Mouse (Mus musculus) bone marrow, adult 2 months (tissue): ENCODE results near the gene Ubxn6. TPM values are rescaled to one million over a fixed set of nuclear protein-coding genes. Genes with fewer than 3 reads are reported as not detected.
A peak's percentile ranks its signal among the peaks of the same experiment; 100 is the strongest.

ENCODE experiments used
- H3K27ac ChIP-seq: fragments of 200-500 bp; 2 replicates; pipeline ENCODE4 v1.5.1; 2012; ENCODE audit warnings: low read depth, mild to moderate bottlenecking, control low read depth, inconsistent platforms, low read length; ENCODE audit not compliant: control insufficient read depth, poor library complexity, insufficient read depth
- H3K4me1 ChIP-seq: fragments of 200-500 bp; 2 replicates; pipeline ENCODE4 v1.6.1; 2011; ENCODE audit warnings: low read length; ENCODE audit not compliant: control insufficient read depth, insufficient read depth
- H3K4me3 ChIP-seq: fragments of 200-500 bp; replicated peaks from 2 replicates; pipeline ENCODE3; 2011; ENCODE audit warnings: mild to moderate bottlenecking, low read depth, low read length, control low read depth; ENCODE audit not compliant: control insufficient read depth
- CTCF ChIP-seq: fragments of 200-500 bp; IDR thresholded peaks from 2 replicates; pipeline ENCODE4 v1.5.1; 2011; ENCODE audit warnings: low read length, control low read depth; ENCODE audit not compliant: control insufficient read depth, insufficient read depth
- POLR2A ChIP-seq: fragments of 200-500 bp; IDR thresholded peaks from 2 replicates; pipeline ENCODE4 v1.6.1; 2011; ENCODE audit warnings: low read depth, mild to moderate bottlenecking, control low read depth, low read length, borderline replicate concordance; ENCODE audit not compliant: control insufficient read depth
- whole genome bisulfite sequencing: fragments of 180-500 bp; shearing (Covaris S2); methylation state at CpG from one replicate; pipeline ENCODE4 v1.1.7; 2018; 5-methylcytosine and 5-hydroxymethylcytosine counted together
- polyA plus RNA-seq: library from polyadenylated mRNA; stranded (reverse); fragments of >200 nt; gene quantifications from 2 replicates; pipeline ENCODE4 v1.2.4, GENCODE M21; 2011; ENCODE audit warnings: low replicate concordance; ENCODE audit not compliant: missing spikeins, insufficient read depth, insufficient read length

Gene Ubxn6
- polyA plus RNA-seq, 1 experiment: 41.7 TPM

DNA sequence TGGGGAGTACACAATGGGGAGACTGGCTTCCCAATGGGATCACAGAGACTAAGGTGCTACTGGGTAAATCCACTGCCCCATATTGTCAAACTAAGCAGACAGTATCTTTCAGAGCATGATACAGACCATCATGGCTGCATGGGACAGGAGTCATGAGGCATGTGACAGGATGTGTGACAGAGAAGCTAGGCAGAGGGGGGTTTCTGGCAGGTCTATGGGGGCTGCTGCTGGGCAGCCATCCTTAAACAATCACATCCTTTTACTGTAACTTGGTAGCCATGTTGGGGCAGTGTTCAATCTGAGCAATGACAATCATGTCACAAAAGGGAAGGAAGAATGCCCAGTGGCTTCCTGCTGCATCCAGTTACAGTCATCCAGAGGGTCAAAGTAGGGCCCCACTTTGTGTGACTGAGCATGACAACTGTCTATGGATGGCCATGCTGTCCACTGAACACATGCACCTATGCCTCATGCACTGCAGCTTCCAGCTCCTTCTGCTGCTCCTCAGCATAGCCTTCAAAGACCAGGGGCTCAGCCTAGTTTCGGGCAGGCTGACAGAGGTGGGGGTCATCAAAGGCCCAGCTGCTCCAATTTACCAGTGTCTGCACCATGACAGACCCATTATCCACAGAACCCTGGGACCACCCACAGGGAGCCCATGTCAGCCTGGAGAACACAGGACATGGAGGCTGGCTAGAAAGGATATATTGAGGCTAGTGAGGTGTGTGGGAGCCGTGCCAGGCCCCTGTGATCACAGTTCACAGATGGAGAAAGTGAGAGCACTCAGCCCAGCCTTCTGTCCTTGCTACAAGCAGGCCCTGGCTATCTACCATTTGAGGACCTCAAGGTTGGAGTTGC is 52.5 kb downstream of the Ubxn6 start:
- WGBS: 83% methylated on average over 2 of the region's 2 CpGs
- Histone ChIP-seq H3K27ac (no peak overlapping the region), H3K4me1 (peaks cover 20% of the 10 kb centered on the region), H3K4me3 (no peak overlapping the region)
- no peak for TF ChIP-seq CTCF
- TF ChIP-seq POLR2A: no peak

DNA sequence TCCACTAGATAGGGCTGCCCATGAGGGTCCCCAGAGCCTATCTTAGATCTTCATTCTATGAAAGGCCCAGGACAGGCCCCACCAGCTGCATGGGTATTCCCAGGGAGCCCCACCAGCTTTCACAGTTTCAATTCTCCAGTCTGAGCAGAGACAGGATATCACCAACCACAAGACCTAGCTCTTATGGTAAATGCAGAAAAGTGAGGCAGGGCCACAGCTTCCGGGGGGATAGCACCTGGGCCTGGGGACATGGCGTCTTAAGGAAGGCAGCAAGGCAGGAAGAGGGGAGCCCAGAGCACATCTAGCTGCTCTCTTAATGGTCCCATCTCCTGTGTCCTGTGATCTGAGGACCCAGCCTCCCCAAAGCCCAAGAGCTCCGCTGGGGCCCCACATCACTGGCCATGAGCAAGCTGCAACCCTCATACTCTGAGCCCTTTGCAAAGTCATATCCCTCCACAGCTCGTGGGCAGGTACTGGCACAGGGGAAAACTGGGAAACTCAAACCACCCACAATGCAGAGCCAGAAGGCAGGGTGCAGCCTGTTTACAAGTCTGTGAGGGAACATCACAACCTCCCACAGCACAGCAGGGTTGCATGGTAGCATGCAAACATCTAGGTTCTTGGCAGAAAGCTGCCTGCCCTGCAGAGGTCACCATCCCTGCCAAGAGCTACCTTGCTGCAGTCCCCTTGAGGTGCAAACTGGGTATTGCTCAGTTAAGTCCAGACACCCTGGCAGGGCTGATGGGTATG is 53.5 kb downstream of the Ubxn6 start:
- peaks cover 20% of the 10 kb centered on the region for H3K4me1 ChIP-seq
- H3K27ac ChIP-seq: peak overlapping the region; percentile 17; the same call in 1 of the 2 replicates
- WGBS: 30% methylated on average over 4 of the region's 4 CpGs
- TF ChIP-seq CTCF (no peak), POLR2A (no peak)
- no peak overlapping the region for H3K4me3 ChIP-seq

DNA sequence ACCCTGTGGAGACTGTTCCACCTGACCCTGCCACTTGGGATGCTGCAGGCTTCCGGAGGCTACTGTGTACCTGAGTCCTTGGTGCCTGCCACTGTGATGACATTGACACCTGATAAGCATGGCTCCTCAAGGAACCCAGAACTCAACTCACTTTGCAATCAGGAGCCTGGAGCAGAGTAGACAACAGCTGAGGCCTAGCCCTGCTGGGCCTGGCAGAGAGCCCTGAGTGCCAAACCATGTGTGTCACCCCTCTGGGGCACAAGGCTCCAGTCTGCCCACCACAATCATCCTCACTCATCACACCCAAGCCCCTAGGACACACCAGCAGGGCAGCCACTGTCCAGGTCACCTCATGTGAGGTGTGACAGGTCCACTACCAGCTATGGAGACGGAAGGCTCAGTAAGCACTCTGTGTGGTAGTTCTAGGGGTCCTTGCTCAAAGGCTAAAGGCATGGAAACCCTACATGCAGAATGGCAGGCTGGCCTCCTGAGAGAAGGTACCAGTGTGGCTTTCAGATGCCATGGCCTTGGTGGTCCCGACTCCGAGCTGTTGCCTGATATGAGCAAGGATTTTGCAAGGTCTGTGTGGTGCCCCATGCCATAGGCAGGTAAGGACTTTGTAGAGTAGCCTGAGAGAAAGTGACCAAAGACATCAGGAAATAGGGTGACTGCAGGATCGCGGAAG is 54.3 kb downstream of the Ubxn6 start:
- 75% methylated on average over 6 of the region's 6 CpGs for WGBS
- Histone ChIP-seq H3K4me3 (no peak overlapping the region), H3K27ac (no peak overlapping the region), H3K4me1 (peaks cover 19% of the 10 kb centered on the region)
- no peak for TF ChIP-seq CTCF
- no peak for TF ChIP-seq POLR2A

DNA sequence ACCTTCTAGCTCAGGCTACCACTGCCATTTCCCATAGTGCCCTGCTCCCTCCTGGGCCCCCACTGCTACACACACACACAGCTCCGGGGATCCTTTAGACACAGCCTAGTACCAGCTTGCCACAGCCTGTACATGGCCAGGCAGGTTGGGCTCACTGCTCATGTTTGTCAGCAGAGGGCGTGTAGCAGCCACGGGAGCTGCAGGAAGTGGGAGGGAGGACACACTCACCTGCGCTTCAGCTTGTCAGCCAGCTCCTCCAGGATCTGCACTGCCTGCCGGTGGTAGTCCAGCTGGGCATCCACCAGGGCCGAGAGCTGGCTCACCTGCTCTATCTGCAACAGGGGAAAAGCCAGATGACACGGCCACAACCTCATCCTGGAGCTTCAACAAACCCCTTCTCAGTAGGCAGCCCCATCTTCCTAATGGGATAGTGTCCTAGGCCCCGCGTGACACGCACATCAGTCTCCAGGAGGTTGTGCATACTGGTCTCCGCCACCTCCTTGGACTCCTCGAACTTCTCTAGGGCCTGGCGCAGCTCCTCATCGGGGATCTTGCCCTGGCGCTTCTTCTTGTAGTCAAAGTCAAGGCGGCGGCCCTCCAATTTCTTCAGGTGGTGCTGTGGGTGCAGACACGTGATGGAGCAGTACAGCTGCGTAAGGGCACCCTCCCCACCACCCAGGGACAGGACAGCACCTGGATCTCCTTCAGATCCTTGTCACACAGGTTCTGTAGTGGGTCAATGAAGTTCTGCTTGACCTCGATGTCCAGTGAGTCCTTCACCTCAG is 56.3 kb downstream of the Ubxn6 start:
- TF ChIP-seq POLR2A: no peak
- TF ChIP-seq CTCF: peak; percentile 76
- H3K4me1 ChIP-seq: peaks cover 13% of the 10 kb centered on the region
- no peak overlapping the region for H3K4me3 ChIP-seq
- H3K27ac ChIP-seq: no peak overlapping the region
- WGBS: 72% methylated on average over 20 of the region's 20 CpGs

DNA sequence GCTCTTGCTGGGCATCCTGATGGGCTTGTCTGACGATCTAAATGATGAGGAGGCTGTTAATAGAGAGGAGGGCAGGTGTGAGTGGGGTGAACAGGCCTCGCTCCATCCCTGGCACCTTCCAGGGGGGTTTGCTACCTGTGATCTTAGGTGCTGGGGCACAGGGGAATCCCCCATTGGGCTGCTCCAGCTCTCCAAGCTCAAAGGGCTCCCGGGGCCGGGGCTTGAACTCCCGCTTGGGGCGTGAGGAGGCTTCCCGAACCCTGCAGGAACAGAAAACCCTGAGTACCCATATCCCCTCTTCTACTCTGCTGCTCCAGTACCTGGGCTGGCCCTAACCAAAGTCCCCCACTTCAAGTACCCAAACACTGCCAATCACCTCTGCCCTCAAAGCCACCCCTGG is 57.0 kb downstream of the Ubxn6 start:
- WGBS: 92% methylated on average over 7 of the region's 7 CpGs
- H3K4me3 ChIP-seq: no peak overlapping the region
- peaks cover 9% of the 10 kb centered on the region for H3K4me1 ChIP-seq
- H3K27ac ChIP-seq: no peak overlapping the region
- TF ChIP-seq CTCF (no peak), POLR2A (no peak)

Other genes starting within 250 kb of the Ubxn6 start
- not detected in 2 replicates for gene Zfp119a, start 196.1 kb downstream of the Ubxn6 start, polyA plus RNA-seq
- gene Zfp959, start 182.9 kb downstream of the Ubxn6 start, polyA plus RNA-seq: 4.0 and 8.3 TPM in 2 replicates
- 1.4 TPM in 1 of 2 replicates, not detected in the other for gene Zfp119b, start 125.5 kb downstream of the Ubxn6 start, polyA plus RNA-seq
- gene Ebi3, start 122.4 kb downstream of the Ubxn6 start, polyA plus RNA-seq: 8.5 and 34.4 TPM in 2 replicates
- 9.3 and 12.3 TPM in 2 replicates for gene Yju2, start 115.9 kb downstream of the Ubxn6 start, polyA plus RNA-seq
- 1.6 TPM in 1 of 2 replicates, not detected in the other for gene Shd, start 104.6 kb downstream of the Ubxn6 start, polyA plus RNA-seq
- gene Fsd1, start 88.5 kb downstream of the Ubxn6 start, polyA plus RNA-seq: not detected in 2 replicates
- 3.9 and 10.6 TPM in 2 replicates for gene Stap2, start 69.4 kb downstream of the Ubxn6 start, polyA plus RNA-seq
- 13.1 and 47.7 TPM in 2 replicates for gene Mpnd, start 69.3 kb downstream of the Ubxn6 start, polyA plus RNA-seq
- 39.9 and 55.5 TPM in 2 replicates for gene Sh3gl1, start 38.4 kb downstream of the Ubxn6 start, polyA plus RNA-seq
- gene Chaf1a, start 34.6 kb downstream of the Ubxn6 start, polyA plus RNA-seq: 55.8 and 73.6 TPM in 2 replicates
- gene Hdgfl2, start 4.6 kb upstream of the Ubxn6 start, polyA plus RNA-seq: 62.0 and 145 TPM in 2 replicates
- gene Plin4, start 34.8 kb upstream of the Ubxn6 start, polyA plus RNA-seq: 0.52 and 3.4 TPM in 2 replicates
- gene Plin5, start 42.6 kb upstream of the Ubxn6 start, polyA plus RNA-seq: not detected in 2 replicates
- 22.7 and 50.0 TPM in 2 replicates for gene Lrg1, start 47.0 kb upstream of the Ubxn6 start, polyA plus RNA-seq
- gene Sema6b, start 65.3 kb upstream of the Ubxn6 start, polyA plus RNA-seq: 3.2 and 3.9 TPM in 2 replicates
- 0.63 and 1.7 TPM in 2 replicates for gene Tnfaip8l1, start 87.4 kb upstream of the Ubxn6 start, polyA plus RNA-seq
- gene Mydgf, start 108.9 kb upstream of the Ubxn6 start, polyA plus RNA-seq: 12.5 and 25.9 TPM in 2 replicates
- 8.4 and 8.9 TPM in 2 replicates for gene Dpp9, start 143.9 kb upstream of the Ubxn6 start, polyA plus RNA-seq
- gene Fem1a, start 181.8 kb upstream of the Ubxn6 start, polyA plus RNA-seq: 6.9 and 10.8 TPM in 2 replicates
- gene Ticam1, start 201.8 kb upstream of the Ubxn6 start, polyA plus RNA-seq: 2.4 and 5.9 TPM in 2 replicates
- 10.9 and 29.6 TPM in 2 replicates for gene Plin3, start 217.8 kb upstream of the Ubxn6 start, polyA plus RNA-seq
- not detected in 2 replicates for gene Arrdc5, start 225.3 kb upstream of the Ubxn6 start, polyA plus RNA-seq
- gene Uhrf1, start 228.3 kb upstream of the Ubxn6 start, polyA plus RNA-seq: 77.5 and 109 TPM in 2 replicates